In the genomic region with DNA sequence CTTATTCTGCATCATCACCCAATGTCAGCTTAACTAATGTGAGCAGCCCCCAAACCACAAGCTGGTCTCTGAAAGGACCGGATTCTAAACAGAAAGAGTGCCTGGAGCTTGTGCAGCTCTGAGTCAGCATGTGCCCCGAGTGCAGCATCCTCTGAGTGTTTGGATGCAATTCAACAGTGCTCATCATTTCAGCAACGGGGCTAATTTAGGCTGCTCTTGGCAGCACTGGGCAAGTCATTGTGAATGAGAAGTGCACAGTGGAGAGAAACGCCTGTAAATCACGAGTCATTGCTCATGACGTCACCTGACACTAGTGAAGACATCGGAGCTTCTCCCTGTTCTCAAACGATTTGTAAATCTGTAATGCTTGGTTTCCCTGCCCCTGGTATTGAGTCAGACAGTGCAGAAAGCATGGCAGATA, we compare ENCODE assay signal across 8 mouse cellular contexts. TPM values are rescaled to one million over a fixed set of nuclear protein-coding genes. Genes with fewer than 3 reads are reported as not detected.
DNase-seq lines count a peak whose midpoint lies in the region; ATAC-seq and TF ChIP-seq lines count a peak whose summit lies in the region.

No protein-coding gene starts in this region.

- no peak overlapping the region for H3K4me2 ChIP-seq in forebrain, embryonic 11.5 days (ENCODE audit: low read depth, low read length, severe bottlenecking)

- no peak overlapping the region for H3K9ac ChIP-seq in forebrain, embryonic 11.5 days (ENCODE audit: low read length)

- no peak for TF ChIP-seq CTCF in left cerebral cortex, adult 2 months (IDR thresholded peaks at IDR 0.05)

- intact Hi-C loops in left cerebral cortex, adult 2 months (cut with DNase I): loop anchor here (5.0 kb wide), 1 partner anchor 94 kb away; no protein-coding TSS in a partner anchor

- ATAC-seq in forebrain, embryonic 11.5 days (replicated peaks; ENCODE audit: low FRiP score): no peak

- peak overlapping the region; percentile 37 for H3K27ac ChIP-seq in left cerebral cortex, adult 2 months
- no peak overlapping the region for H3K27ac ChIP-seq in forebrain, embryonic 11.5 days (ENCODE audit: low read depth, low read length)

- WGBS in forebrain, embryonic 11.5 days: 86% methylated on average over 8 of the region's 8 CpGs

- H3K4me1 ChIP-seq in forebrain, embryonic 11.5 days (replicated peaks; ENCODE audit: control insufficient read depth, insufficient read depth, low read length): no peaks in the 10 kb centered on the region

- no peaks in the 10 kb centered on the region for H3K27me3 ChIP-seq in forebrain, embryonic 11.5 days (ENCODE audit: control insufficient read depth, insufficient read depth, low read length)

- no peaks in the 10 kb centered on the region for H3K9me3 ChIP-seq in forebrain, embryonic 11.5 days (ENCODE audit: control insufficient read depth, low read length)

- DNase-seq in cerebellum, adult 11 months: peak; percentile 28
- no peak for DNase-seq in cerebellum, postnatal 4 days (ENCODE audit: low spot score in 2 of 2)
- DNase-seq in MN1 (ENCODE audit: low spot score): peak; percentile 89
- peak; percentile 47 for DNase-seq in heart, adult 8-10 months (ENCODE audit: low spot score)
- DNase-seq in left cerebral cortex, adult 2 months (ENCODE audit: extremely low spot score in 1 of 2, low spot score in 2 of 2): peak; percentile 45 to 48
- DNase-seq in yolk sac, embryonic 10.5 days (ENCODE audit: low spot score): no peak
- no peak for DNase-seq in lung, postnatal 14 days
- DNase-seq in forebrain, embryonic 11.5 days (ENCODE audit: low spot score): no peak

- peaks cover 14% of the 10 kb centered on the region for H3K36me3 ChIP-seq in forebrain, embryonic 11.5 days (ENCODE audit: control insufficient read depth, insufficient read depth, low read length)

- H3K4me3 ChIP-seq in left cerebral cortex, adult 2 months: no peak overlapping the region
- no peak overlapping the region for H3K4me3 ChIP-seq in forebrain, embryonic 11.5 days (ENCODE audit: low read depth, low read length)

RNA-seq across cellular contexts. Expression of gene Fam78a, which starts 46.0 kb away (rescaled TPM):
- total RNA-seq in heart, adult 8-10 months (2022): 10 to 100 TPM; 12.7 to 26.1 (median 16.3) TPM
- total RNA-seq in left cerebral cortex, adult 2 months (2021): 1 to 10 TPM; 9.0 to 9.7 TPM
- polyA plus RNA-seq in forebrain, embryonic 11.5 days (2014; fragmentation: Nextera tagmentation; extraction: Ambion mirVana): 1.5 and 1.8 TPM in 2 replicates

RNA-seq across cellular contexts. Expression of gene Plpp7, which starts 56.7 kb away (rescaled TPM):
- 10 to 100 TPM; 34.7 to 48.9 (median 42.6) TPM for total RNA-seq in heart, adult 8-10 months (2022)
- 10 to 100 TPM; 26.8 to 29.3 TPM for total RNA-seq in left cerebral cortex, adult 2 months (2021)
- polyA plus RNA-seq in forebrain, embryonic 11.5 days (2014; fragmentation: Nextera tagmentation; extraction: Ambion mirVana): 5.7 and 7.3 TPM in 2 replicates

Comparison
In these comparisons a context has a peak if more than half of its experiments do, and no peak if none do; other contexts are left out.
1. DNase-seq: peak in cerebellum, adult 11 months (single experiment), MN1 (single experiment), heart, adult 8-10 months (single experiment) and left cerebral cortex, adult 2 months (2 of 2); none in cerebellum, postnatal 4 days (0 of 2), yolk sac, embryonic 10.5 days (single experiment), lung, postnatal 14 days (single experiment) and forebrain, embryonic 11.5 days (single experiment).